Mouse (Mus musculus) small intestine, adult 2 months (tissue): ENCODE data around the gene Dab1. TPM values are rescaled to one million over a fixed set of nuclear protein-coding genes. Genes with fewer than 3 reads are reported as not detected.

Experiments
- H3K27ac ChIP-seq: fragments of 200-500 bp; 2 replicates; pipeline ENCODE4 v1.5.1; 2012; ENCODE audit warnings: low read depth, low read length, control low read depth, inconsistent platforms; ENCODE audit not compliant: insufficient read depth
- H3K27me3 ChIP-seq: fragments of 200-500 bp; 2 replicates; pipeline ENCODE4 v1.6.1; 2012; ENCODE audit warnings: mild to moderate bottlenecking, moderate library complexity, low read length, inconsistent platforms; ENCODE audit not compliant: control insufficient read depth, insufficient read depth
- H3K36me3 ChIP-seq: fragments of 200-500 bp; 2 replicates; pipeline ENCODE4 v1.6.1; 2012; ENCODE audit warnings: mild to moderate bottlenecking, low read length, control low read depth, inconsistent platforms; ENCODE audit not compliant: control insufficient read depth, insufficient read depth
- H3K4me1 ChIP-seq: fragments of 200-500 bp; 2 replicates; pipeline ENCODE4 v1.6.1; 2012; ENCODE audit warnings: low read length, inconsistent platforms, mixed read lengths; ENCODE audit not compliant: control insufficient read depth, insufficient read depth, insufficient read length
- H3K4me3 ChIP-seq: fragments of 200-500 bp; 2 replicates; pipeline ENCODE4 v1.5.1; 2012; ENCODE audit warnings: low read depth, mild to moderate bottlenecking, control low read depth, inconsistent platforms, low read length, moderate library complexity
- CTCF ChIP-seq: fragments of 200-500 bp; IDR thresholded peaks from 2 replicates; pipeline ENCODE4 v1.5.1; 2012; ENCODE audit warnings: low read depth, mild to moderate bottlenecking, control low read depth, inconsistent platforms, low read length, moderate library complexity, mixed read lengths; ENCODE audit not compliant: insufficient replicate concordance, insufficient read length; ENCODE audit errors: extremely low read depth
- POLR2A ChIP-seq: fragments of 200-500 bp; IDR thresholded peaks from 2 replicates; pipeline ENCODE4 v1.6.1; 2012; ENCODE audit warnings: low read depth, mild to moderate bottlenecking, control low read depth, inconsistent platforms, low read length, moderate library complexity
- WGBS: fragments of 180-500 bp; shearing (Covaris S2); methylation state at CpG from one replicate; pipeline ENCODE4 v1.1.7; 2018; 5-methylcytosine and 5-hydroxymethylcytosine counted together
- polyA plus RNA-seq: library from polyadenylated mRNA; depleted of rRNA; stranded (reverse); fragments of >200 nt; gene quantifications from 2 replicates; pipeline ENCODE4 v1.2.3, GENCODE M21; 2012

The Dab1 gene
- polyA plus RNA-seq, 1 experiment, result 57.9 TPM

GRCm38 (mm10) chr4:104073920-104074459, 454.8 kb downstream of the Dab1 start:
- TF ChIP-seq POLR2A (no peak), CTCF (no peak)
- H3K27ac ChIP-seq, result no peak overlapping the region
- no peaks in the 10 kb centered on the region for H3K27me3 ChIP-seq
- no peaks in the 10 kb centered on the region for H3K36me3 ChIP-seq
- no peaks in the 10 kb centered on the region for H3K4me1 ChIP-seq
- WGBS, result 79% methylated on average over 7 of the region's 7 CpGs
- H3K4me3 ChIP-seq, result no peak overlapping the region

GRCm38 (mm10) chr4:104077771-104078170, 458.6 kb downstream of the Dab1 start:
- Histone ChIP-seq H3K27me3 (no peaks in the 10 kb centered on the region), H3K27ac (no peak overlapping the region), H3K4me1 (no peaks in the 10 kb centered on the region), H3K4me3 (no peak overlapping the region), H3K36me3 (no peaks in the 10 kb centered on the region)
- WGBS, result 79% methylated on average over 1 of the region's 1 CpGs
- no peak for TF ChIP-seq CTCF
- no peak for TF ChIP-seq POLR2A

GRCm38 (mm10) chr4:104106299-104106698, 487.1 kb downstream of the Dab1 start:
- WGBS, result 26% methylated on average over 6 of the region's 6 CpGs
- no peak overlapping the region for H3K4me3 ChIP-seq
- no peak overlapping the region for H3K27ac ChIP-seq

GRCm38 (mm10) chr4:104111614-104112013, 492.5 kb downstream of the Dab1 start:
- H3K4me1 ChIP-seq, result no peaks in the 10 kb centered on the region
- H3K27me3 ChIP-seq, result no peaks in the 10 kb centered on the region
- no peak overlapping the region for H3K27ac ChIP-seq
- no peaks in the 10 kb centered on the region for H3K36me3 ChIP-seq
- TF ChIP-seq POLR2A (no peak), CTCF (no peak)
- no peak overlapping the region for H3K4me3 ChIP-seq

More at GRCm38 (mm10) chr4:104106299-104106698, 487.1 kb downstream of the Dab1 start:
- Histone ChIP-seq H3K36me3 (no peaks in the 10 kb centered on the region), H3K4me1 (no peaks in the 10 kb centered on the region), H3K27me3 (no peaks in the 10 kb centered on the region)
- TF ChIP-seq POLR2A, result no peak
- no peak for TF ChIP-seq CTCF

GRCm38 (mm10) chr4:104113209-104114005, 494.2 kb downstream of the Dab1 start:
- Histone ChIP-seq H3K27ac (no peak overlapping the region), H3K4me3 (no peak overlapping the region), H3K36me3 (no peaks in the 10 kb centered on the region), H3K27me3 (no peaks in the 10 kb centered on the region), H3K4me1 (no peaks in the 10 kb centered on the region)
- WGBS, result 89% methylated on average over 13 of the region's 13 CpGs
- no peak for TF ChIP-seq POLR2A
- no peak for TF ChIP-seq CTCF

GRCm38 (mm10) chr4:104114006-104114361, 494.8 kb downstream of the Dab1 start:
- Histone ChIP-seq H3K27ac (no peak overlapping the region), H3K27me3 (no peaks in the 10 kb centered on the region), H3K36me3 (no peaks in the 10 kb centered on the region), H3K4me3 (no peak overlapping the region), H3K4me1 (no peaks in the 10 kb centered on the region)
- WGBS, result 81% methylated on average over 6 of the region's 6 CpGs
- no peak for TF ChIP-seq POLR2A
- no peak for TF ChIP-seq CTCF

- Histone ChIP-seq H3K36me3 (no peaks in the 10 kb centered on the region), H3K4me3 (no peak overlapping the region), H3K4me1 (no peaks in the 10 kb centered on the region), H3K27ac (no peak overlapping the region), H3K27me3 (no peaks in the 10 kb centered on the region)
- WGBS, result 70% methylated on average over 4 of the region's 4 CpGs
- TF ChIP-seq POLR2A, result no peak
- TF ChIP-seq CTCF, result no peak
Measured at GRCm38 (mm10) chr4:104120108-104120507, 500.9 kb downstream of the Dab1 start.
